Mouse (Mus musculus) CD4-positive, CD25-positive, alpha-beta regulatory T cell, adult 2 months (primary cell): ENCODE measurements around the gene Tgfb1.

Experiments
- DNase-seq: peaks from one replicate; pipeline ENCODE4 v3.0.0-alpha.2; 2012; ENCODE audit warnings: low read depth, low spot score

Gene Tgfb1

GRCm38 (mm10) chr7:25675405-25675804 is 11.4 kb upstream of the Tgfb1 start:
- DNase-seq: no peak

- DNase-seq: no peak
Observed at GRCm38 (mm10) chr7:25676085-25676781, 10.6 kb upstream of the Tgfb1 start.

GRCm38 (mm10) chr7:25677013-25677412 is 9.8 kb upstream of the Tgfb1 start:
- no peak for DNase-seq

- no peak for DNase-seq
Observed at GRCm38 (mm10) chr7:25679971-25680370, 6.8 kb upstream of the Tgfb1 start.

GRCm38 (mm10) chr7:25680514-25681258 is 6.1 kb upstream of the Tgfb1 start, which contains the start of gene B9d2:
Gene B9d2 (plus strand): TSS chr7:25680780.
- peak; percentile 97 for DNase-seq

GRCm38 (mm10) chr7:25681341-25682231 is 5.2 kb upstream of the Tgfb1 start:
- DNase-seq: peak; percentile 65

GRCm38 (mm10) chr7:25683474-25684180 is 3.2 kb upstream of the Tgfb1 start:
- DNase-seq: peak; percentile 77

- no peak for DNase-seq
Observed at GRCm38 (mm10) chr7:25684659-25685058, 2.1 kb upstream of the Tgfb1 start.

GRCm38 (mm10) chr7:25685926-25686470 is 804 bp upstream of the Tgfb1 start:
- DNase-seq: no peak

- peak; percentile 66 for DNase-seq
Observed at GRCm38 (mm10) chr7:25687811-25688401, 1.1 kb downstream of the Tgfb1 start.

- DNase-seq: peak; percentile 92
Observed at GRCm38 (mm10) chr7:25688810-25689586, 2.2 kb downstream of the Tgfb1 start.

- DNase-seq: peak; percentile 77
Observed at GRCm38 (mm10) chr7:25689603-25690021, 2.8 kb downstream of the Tgfb1 start.

GRCm38 (mm10) chr7:25690051-25690450 is 3.2 kb downstream of the Tgfb1 start:
- no peak for DNase-seq

GRCm38 (mm10) chr7:25694104-25694503 is 7.3 kb downstream of the Tgfb1 start:
- DNase-seq: no peak

- DNase-seq: no peak
Observed at GRCm38 (mm10) chr7:25699851-25700250, 13.0 kb downstream of the Tgfb1 start.

GRCm38 (mm10) chr7:25700732-25701131 is 13.9 kb downstream of the Tgfb1 start:
- DNase-seq: peak; percentile 62

GRCm38 (mm10) chr7:25702350-25702749 is 15.5 kb downstream of the Tgfb1 start:
- peak; percentile 55 for DNase-seq

- DNase-seq: no peak
Observed at GRCm38 (mm10) chr7:25703793-25704494, 17.1 kb downstream of the Tgfb1 start.

GRCm38 (mm10) chr7:25704716-25705364 is 18.0 kb downstream of the Tgfb1 start:
- DNase-seq: no peak
